Mouse (Mus musculus): ENCODE measurements around the gene Arrb2. TPM values are rescaled to one million over a fixed set of nuclear protein-coding genes. Genes with fewer than 3 reads are reported as not detected.
A peak's percentile ranks its signal among the peaks of the same experiment; 100 is the strongest.

The Arrb2 gene
- polyA plus RNA-seq, 1 experiment, result 1,596 TPM

DNA sequence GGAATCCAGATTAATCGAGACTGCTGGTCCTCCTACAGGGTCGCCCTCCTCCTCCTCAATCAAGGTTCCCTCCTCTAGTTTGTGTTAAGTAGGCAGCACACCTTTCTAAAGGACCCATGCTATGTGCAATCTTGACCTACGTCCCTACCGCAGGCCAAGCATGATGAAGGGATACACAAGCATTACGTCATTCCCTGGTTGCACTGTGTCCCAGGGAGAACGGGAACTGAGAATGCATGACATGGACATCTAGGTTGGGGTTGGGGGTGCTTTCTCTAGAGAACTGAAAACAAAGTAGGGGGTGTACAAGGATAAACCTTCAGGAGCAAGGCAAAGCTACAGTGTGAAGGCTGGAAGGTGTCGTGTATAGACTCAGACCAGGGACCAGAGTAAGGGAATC lies 9.4 kb downstream of the Arrb2 start:
- H3K4me1 ChIP-seq, result peaks cover 82% of the 10 kb centered on the region
- H3K36me3 ChIP-seq (replicated peaks; ENCODE audit: low read length), result peaks cover 69% of the 10 kb centered on the region

DNA sequence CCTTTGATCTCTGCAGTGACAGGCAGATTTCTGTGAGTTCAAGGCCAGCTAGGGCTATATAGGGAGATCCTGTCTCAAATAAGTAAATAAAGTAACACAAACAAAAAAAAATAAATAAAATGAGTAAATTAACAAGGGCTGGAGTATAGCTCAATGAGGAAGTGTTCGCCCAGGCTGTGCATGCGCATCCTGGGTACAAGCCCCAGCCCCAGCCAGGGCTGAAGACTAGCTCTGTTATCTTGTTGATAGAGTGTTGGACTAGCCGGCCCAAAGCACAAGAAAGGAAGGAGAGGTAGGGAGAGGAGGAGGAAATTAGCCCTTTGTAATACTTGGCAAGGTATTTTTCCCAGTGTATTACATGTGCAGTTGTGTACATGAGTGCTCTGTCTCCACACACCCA lies 11.5 kb downstream of the Arrb2 start:
- Histone ChIP-seq H3K4me3 (replicated peaks) (no peak overlapping the region), H3K9me3 (no peaks in the 10 kb centered on the region), H3K4me1 (peaks cover 80% of the 10 kb centered on the region), H3K36me3 (replicated peaks; ENCODE audit: low read length) (peaks cover 48% of the 10 kb centered on the region), H3K27me3 (replicated peaks) (no peaks in the 10 kb centered on the region)
- no peak for TF ChIP-seq FLI1 (IDR thresholded peaks at IDR 0.05; ENCODE audit: low read length)
- no peak for TF ChIP-seq GATA1 (IDR thresholded peaks at IDR 0.05; ENCODE audit: borderline replicate concordance, low read length)

More for the DNA sequence above, 9.4 kb downstream of the Arrb2 start:
- Histone ChIP-seq H3K4me3 (replicated peaks) (peak overlapping the region; percentile 39), H3K9me3 (no peaks in the 10 kb centered on the region), H3K27me3 (replicated peaks) (no peaks in the 10 kb centered on the region)
- no peak for TF ChIP-seq GATA1 (IDR thresholded peaks at IDR 0.05; ENCODE audit: borderline replicate concordance, low read length)
- no peak for TF ChIP-seq FLI1 (IDR thresholded peaks at IDR 0.05; ENCODE audit: low read length)

DNA sequence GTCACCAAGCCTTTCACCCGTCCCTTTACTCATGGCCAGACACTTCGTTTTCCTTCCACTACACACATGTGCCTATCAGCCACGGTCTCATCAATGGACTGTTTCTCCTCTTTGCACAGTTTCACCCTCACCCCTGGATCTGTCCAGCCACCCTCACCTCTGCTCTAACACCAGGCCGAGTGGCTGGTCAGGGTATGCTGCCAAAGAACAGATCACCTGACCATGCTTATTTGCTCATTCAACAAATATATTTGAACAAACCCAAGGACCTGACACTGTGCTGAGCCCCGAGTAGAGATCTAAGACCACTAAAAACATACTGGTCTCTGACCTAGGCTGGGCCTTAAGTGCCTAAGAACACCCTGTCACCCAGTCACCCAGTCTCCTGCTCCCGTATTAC lies 12.2 kb downstream of the Arrb2 start:
- H3K4me3 ChIP-seq (replicated peaks), result no peak overlapping the region
- no peaks in the 10 kb centered on the region for H3K9me3 ChIP-seq
- H3K36me3 ChIP-seq (replicated peaks; ENCODE audit: low read length), result peaks cover 41% of the 10 kb centered on the region
- H3K27me3 ChIP-seq (replicated peaks), result no peaks in the 10 kb centered on the region
- peaks cover 73% of the 10 kb centered on the region for H3K4me1 ChIP-seq
- no peak for TF ChIP-seq GATA1 (IDR thresholded peaks at IDR 0.05; ENCODE audit: borderline replicate concordance, low read length)
- TF ChIP-seq FLI1 (IDR thresholded peaks at IDR 0.05; ENCODE audit: low read length), result no peak

DNA sequence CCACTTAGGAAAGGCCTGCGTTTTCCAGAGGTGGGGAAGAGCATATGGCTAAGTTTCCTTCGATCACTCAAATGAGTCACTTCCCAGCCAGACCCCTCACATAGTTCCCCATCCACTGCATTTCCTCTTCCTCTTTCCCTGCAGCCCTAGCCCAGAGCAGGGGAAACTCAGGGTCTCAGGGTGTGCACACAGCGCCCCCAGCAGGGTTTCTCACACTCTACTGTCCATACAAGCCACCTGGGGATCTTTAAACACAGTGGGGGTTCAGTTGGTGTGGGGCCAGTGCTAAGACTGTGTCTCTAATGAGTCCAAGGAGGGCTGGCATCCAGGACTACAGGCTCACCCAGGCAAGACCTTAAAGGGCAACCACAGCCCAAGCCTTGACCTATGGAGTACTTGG lies 14.3 kb downstream of the Arrb2 start:
- peak overlapping the region; percentile 50 for H3K4me3 ChIP-seq (replicated peaks)
- H3K4me1 ChIP-seq, result peaks cover 74% of the 10 kb centered on the region
- H3K9me3 ChIP-seq, result no peaks in the 10 kb centered on the region
- peaks cover 21% of the 10 kb centered on the region for H3K36me3 ChIP-seq (replicated peaks; ENCODE audit: low read length)
- TF ChIP-seq GATA1 (IDR thresholded peaks at IDR 0.05; ENCODE audit: borderline replicate concordance, low read length) (no peak), FLI1 (IDR thresholded peaks at IDR 0.05; ENCODE audit: low read length) (no peak)
- no peaks in the 10 kb centered on the region for H3K27me3 ChIP-seq (replicated peaks)

DNA sequence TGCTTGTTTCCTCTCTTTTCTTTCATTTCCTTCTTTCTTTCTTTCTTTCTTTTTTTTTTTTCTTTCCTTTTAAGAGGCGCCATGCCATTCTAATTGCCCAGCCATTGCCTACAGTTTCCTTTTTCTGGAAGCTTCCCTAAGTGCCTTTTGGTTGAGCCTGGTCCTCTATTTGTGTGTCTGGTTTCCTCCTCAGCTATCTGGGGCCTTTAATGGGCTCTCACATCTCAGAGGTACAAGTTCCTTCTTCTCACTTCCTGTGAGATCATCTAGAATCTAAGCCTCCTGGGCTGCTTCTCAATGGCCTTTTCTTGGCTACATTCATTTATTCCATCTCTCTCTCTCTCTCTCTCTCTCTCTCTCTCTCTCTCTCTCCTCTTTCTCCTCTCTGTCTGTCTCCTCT lies 14.9 kb downstream of the Arrb2 start:
- no peak for TF ChIP-seq GATA1 (IDR thresholded peaks at IDR 0.05; ENCODE audit: borderline replicate concordance, low read length)
- no peak for TF ChIP-seq FLI1 (IDR thresholded peaks at IDR 0.05; ENCODE audit: low read length)
- Histone ChIP-seq H3K9me3 (no peaks in the 10 kb centered on the region), H3K4me1 (peaks cover 69% of the 10 kb centered on the region), H3K4me3 (replicated peaks) (no peak overlapping the region), H3K36me3 (replicated peaks; ENCODE audit: low read length) (peaks cover 15% of the 10 kb centered on the region), H3K27me3 (replicated peaks) (no peaks in the 10 kb centered on the region)

DNA sequence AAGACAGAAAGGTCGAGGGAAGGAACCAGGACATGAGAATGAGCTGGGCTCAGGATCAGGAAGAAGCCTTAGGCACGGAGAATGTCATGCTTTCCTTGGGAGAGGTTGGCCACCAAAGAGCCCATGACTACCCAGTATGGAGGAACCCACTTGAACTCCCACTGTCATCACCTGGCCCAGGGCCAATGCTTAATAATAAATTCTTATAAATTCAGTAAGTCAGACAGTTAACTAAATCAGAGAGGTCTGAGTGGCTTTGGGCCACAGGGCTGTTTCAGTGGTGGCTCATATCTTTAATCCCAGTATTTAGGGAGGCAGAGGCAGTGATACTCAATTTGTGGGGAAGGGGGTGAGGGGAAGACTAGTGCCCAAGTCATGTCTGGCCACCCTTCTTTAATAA lies 18.5 kb downstream of the Arrb2 start:
- Histone ChIP-seq H3K27me3 (replicated peaks) (no peaks in the 10 kb centered on the region), H3K36me3 (replicated peaks; ENCODE audit: low read length) (peaks cover 22% of the 10 kb centered on the region), H3K4me3 (replicated peaks) (peak overlapping the region; percentile 93), H3K9me3 (no peaks in the 10 kb centered on the region), H3K4me1 (peaks cover 65% of the 10 kb centered on the region)
- no peak for TF ChIP-seq FLI1 (IDR thresholded peaks at IDR 0.05; ENCODE audit: low read length)

DNA sequence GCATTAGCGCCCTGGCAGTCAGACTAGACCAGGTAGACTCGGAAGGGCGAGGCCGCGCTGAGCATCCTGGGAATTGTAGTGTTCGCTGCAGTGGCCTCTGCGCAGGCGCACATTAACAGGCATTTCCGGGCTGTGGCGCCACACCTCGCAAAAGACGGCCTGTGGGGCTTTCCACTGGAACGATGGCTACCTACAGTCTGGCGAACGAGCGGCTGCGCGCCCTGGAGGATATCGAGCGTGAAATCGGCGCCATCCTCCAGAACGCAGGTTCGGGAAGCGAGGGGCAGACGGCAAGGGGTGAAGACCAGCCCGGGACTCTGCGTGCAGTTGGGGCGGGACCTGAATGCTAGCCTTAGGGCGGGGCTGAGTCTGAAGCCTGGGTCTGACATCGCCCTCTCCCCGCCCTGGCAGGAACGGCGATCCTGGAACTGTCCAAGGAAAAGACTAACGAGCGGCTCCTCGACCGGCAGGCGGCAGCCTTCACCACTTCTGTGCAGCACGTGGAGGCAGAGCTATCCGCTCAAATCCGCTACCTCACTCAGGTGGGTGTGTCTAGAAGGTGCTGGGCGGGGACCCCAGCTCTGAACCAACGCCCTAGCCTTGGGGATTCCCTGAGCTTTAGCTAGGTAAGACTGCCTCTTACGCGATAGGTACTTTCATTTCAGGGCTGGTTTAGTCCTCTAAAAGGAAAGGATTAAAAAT lies 19.5 kb downstream of the Arrb2 start, which contains the start of gene Med11:
TSS of gene Med11 (plus strand) at position 123 of the 702 bp plus-strand sequence.
- Histone ChIP-seq H3K4me1 (peaks cover 58% of the 10 kb centered on the region), H3K27me3 (replicated peaks) (no peaks in the 10 kb centered on the region), H3K36me3 (replicated peaks; ENCODE audit: low read length) (peaks cover 22% of the 10 kb centered on the region), H3K4me3 (replicated peaks) (peak within 1 kb of the TSS; percentile 93), H3K9me3 (no peaks in the 10 kb centered on the region)
- TF ChIP-seq FLI1 (IDR thresholded peaks at IDR 0.05; ENCODE audit: low read length) (no peak), GATA1 (IDR thresholded peaks at IDR 0.05; ENCODE audit: borderline replicate concordance, low read length) (no peak)

DNA sequence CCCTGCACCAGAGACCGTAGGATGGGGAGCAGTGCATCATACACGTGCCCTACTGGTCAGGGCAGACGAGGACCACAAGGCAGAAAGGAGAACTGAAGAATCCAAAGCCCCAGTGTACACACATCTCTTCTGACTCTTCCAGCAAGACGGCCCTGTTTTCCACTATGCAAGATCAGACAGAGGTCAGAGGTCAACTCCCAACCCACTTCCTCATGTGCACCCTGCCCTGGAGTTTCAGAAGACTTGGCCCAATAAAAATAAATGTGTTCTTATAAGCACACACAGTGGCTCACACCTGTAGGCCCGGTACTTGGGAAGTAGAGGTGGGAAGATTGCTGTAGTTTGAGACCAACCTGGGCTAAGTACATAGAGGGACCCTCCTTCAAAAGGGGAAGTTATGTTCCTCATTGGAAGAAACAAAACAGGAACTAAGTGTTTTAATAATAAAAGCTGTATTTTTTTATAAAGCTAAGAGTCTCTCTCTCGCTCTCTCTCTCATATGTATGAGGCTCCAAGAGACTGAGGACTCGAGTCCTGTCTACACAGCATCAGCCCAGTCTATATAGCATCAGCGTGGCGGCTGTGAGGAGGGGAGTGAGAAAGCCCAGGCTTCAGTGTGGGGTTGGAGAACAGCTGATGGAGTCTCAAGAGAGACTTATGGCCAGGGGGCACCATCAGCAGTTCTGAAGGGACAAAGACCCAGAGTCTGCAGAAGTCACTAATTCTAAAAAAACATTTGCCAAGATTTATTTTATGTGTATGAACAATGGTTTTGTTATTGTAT lies 21.0 kb downstream of the Arrb2 start:
- no peaks in the 10 kb centered on the region for H3K9me3 ChIP-seq
- H3K4me3 ChIP-seq (replicated peaks), result peak overlapping the region; percentile 71
- H3K27me3 ChIP-seq (replicated peaks), result peaks cover under 1% of the 10 kb centered on the region
- TF ChIP-seq GATA1 (IDR thresholded peaks at IDR 0.05; ENCODE audit: borderline replicate concordance, low read length), result no peak
- no peak for TF ChIP-seq FLI1 (IDR thresholded peaks at IDR 0.05; ENCODE audit: low read length)
- peaks cover 22% of the 10 kb centered on the region for H3K36me3 ChIP-seq (replicated peaks; ENCODE audit: low read length)
- H3K4me1 ChIP-seq, result peaks cover 44% of the 10 kb centered on the region

DNA sequence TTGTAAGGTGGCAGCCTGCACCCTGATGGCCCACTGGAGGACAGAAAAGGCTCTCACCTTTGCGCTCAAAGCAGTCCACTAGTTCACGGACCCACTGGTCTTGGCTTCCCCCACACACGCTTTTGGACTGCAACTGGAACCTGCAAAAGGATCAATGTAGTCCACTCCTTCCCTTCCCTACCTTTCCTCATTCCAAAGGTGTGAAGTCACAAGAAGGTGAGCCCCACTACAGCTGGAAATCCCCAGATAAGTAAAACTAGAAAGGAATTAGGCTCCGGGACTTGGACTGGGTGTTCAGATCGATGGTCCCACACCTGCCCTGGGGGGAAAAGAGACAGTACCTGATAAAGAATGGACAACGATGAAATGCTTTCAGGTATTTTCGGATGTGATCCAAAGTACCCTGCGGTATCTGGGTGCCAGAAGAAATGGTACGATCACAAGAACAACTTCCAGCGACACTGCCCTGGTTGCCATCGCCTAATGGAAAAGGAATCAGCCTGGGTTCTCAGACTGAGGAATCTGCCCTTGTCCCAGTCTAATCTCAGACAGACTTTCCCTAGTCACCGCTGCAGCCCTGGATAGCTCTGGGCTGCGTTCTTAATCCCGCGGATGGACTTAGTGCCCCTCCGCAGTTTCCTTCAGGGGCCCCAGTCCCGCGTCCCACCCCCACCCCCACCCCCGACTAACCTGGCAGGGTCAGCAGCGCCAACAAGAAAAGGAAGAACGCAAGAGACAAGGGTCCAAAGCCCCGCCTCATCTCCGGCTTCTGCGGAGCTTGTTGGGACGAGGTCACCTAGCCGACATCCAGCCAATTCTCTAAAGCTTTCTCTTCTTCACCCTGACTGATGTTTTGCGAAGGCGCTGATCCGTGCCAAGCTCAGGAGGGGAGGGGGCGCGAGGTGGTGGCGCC lies 26.5 kb downstream of the Arrb2 start, which contains the start of gene Zmynd15:
TSS of gene Zmynd15 (plus strand) at position 746 of the 913 bp plus-strand sequence.
- Histone ChIP-seq H3K4me3 (replicated peaks) (peak within 1 kb of the TSS; percentile 91), H3K27me3 (replicated peaks) (peaks cover 53% of the 10 kb centered on the region), H3K9me3 (peaks cover 23% of the 10 kb centered on the region), H3K4me1 (peaks cover 23% of the 10 kb centered on the region), H3K36me3 (replicated peaks; ENCODE audit: low read length) (peaks cover 11% of the 10 kb centered on the region)
- TF ChIP-seq GATA1 (IDR thresholded peaks at IDR 0.05; ENCODE audit: borderline replicate concordance, low read length) (no peak), FLI1 (IDR thresholded peaks at IDR 0.05; ENCODE audit: low read length) (no peak)
